Mouse (Mus musculus): ENCODE measurements around the gene Naxd. TPM values are rescaled to one million over a fixed set of nuclear protein-coding genes. Genes with fewer than 3 reads are reported as not detected.
"Not testable (repeated sequence)": the region's sequence is repeated elsewhere in the genome, so short reads cannot be mapped to it uniquely, and the experiment has no call there.

Gene Naxd
- polyA plus RNA-seq, 1 experiment = 81.1 TPM

DNA sequence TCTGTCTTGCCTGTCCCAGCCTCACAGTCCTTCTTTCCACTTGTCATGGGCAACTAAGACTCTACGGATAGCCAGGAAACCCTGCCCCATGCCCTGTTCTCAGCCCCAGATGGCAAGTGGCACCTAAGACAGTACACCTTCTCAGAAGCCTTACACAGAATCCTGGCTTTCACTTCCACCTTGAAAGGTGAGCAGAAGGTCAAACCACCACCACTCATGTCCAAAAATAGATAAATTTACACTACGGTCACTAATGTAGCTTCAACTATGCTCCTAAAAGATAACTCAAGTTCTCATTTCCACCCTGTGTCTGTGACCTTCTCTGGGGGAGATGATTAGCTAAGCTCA, 33.8 kb upstream of the Naxd start:
- H3K36me3 ChIP-seq (ENCODE audit: control insufficient read depth, insufficient read depth, low read length) = no peaks in the 10 kb centered on the region
- H3K4me3 ChIP-seq (ENCODE audit: low read depth, low read length) = no peak overlapping the region
- TF ChIP-seq POLR2A (IDR thresholded peaks at IDR 0.05; ENCODE audit: low read depth, low read length) = no peak
- TF ChIP-seq CTCF (IDR thresholded peaks at IDR 0.05; ENCODE audit: extremely low read depth, insufficient read length, insufficient replicate concordance, low read depth, low read length) = no peak
- WGBS = 72% methylated on average over 2 of the region's 2 CpGs
- peaks cover 35% of the 10 kb centered on the region; the same call in 1 of the 2 replicates for H3K4me1 ChIP-seq (ENCODE audit: control insufficient read depth, insufficient read depth, insufficient read length, low read length)
- H3K27ac ChIP-seq (ENCODE audit: insufficient read depth, low read depth, low read length) = peak overlapping the region; percentile 76
- H3K27me3 ChIP-seq (ENCODE audit: control insufficient read depth, insufficient read depth, low read length) = no peaks in the 10 kb centered on the region

DNA sequence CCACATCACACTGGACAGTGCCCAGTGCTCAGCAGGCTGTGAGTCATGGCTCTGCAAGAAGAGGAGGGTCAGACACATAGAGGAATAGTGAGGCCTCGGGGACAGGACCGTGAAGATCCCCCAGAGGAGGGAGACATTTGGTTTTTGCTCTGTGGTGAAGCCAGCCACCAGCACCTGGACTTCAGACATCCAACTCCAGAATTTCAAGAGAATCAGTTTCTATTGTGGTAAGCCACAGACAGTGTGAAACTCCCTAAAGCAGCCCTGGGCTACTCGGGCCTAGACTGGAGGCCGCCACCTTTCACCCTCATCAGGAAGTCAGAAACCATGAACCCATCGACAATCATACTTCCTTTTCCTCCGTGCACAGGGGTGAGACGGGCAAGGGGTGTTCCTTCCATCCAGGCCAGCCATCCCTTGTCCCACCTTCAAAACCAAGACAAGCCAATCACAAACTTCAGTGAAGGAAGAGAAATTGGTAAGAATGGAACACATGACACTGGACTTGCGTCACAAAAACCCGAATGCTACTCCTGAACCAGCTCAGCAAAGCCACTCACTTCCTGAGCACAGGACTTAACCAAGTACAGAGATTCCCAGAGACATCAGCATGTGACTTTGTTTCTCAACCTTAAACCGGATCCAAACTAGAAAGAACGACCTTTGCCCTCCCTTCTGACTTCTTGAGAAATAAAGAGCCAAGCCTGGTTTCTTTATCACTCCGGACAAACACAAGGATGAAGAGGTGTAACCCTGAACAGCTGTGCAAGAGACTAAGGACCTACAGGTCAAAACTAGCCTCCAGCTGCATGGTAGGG, 33.2 kb upstream of the Naxd start:
- Histone ChIP-seq H3K27ac (ENCODE audit: insufficient read depth, low read depth, low read length) (peak overlapping the region; percentile 76), H3K27me3 (ENCODE audit: control insufficient read depth, insufficient read depth, low read length) (no peaks in the 10 kb centered on the region), H3K4me1 (ENCODE audit: control insufficient read depth, insufficient read depth, insufficient read length, low read length) (peaks cover 29% of the 10 kb centered on the region; the same call in 1 of the 2 replicates), H3K36me3 (ENCODE audit: control insufficient read depth, insufficient read depth, low read length) (no peaks in the 10 kb centered on the region), H3K4me3 (ENCODE audit: low read depth, low read length) (no peak overlapping the region)
- WGBS = 46% methylated on average over 12 of the region's 12 CpGs
- TF ChIP-seq CTCF (IDR thresholded peaks at IDR 0.05; ENCODE audit: extremely low read depth, insufficient read length, insufficient replicate concordance, low read depth, low read length) (no peak), POLR2A (IDR thresholded peaks at IDR 0.05; ENCODE audit: low read depth, low read length) (no peak)

DNA sequence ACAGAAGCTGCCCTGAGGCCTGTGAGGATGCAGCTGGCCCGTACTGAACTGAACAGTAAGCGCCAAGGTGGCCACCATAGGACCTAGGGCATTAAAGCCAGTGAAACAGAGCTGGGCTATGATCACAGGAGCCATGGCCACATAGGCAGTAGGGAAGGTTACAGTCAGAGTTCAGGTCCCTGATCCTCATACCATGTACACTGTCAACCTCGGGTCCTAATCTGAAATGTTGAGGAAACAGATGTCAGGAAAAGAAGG, 32.7 kb upstream of the Naxd start:
- Histone ChIP-seq H3K4me1 (ENCODE audit: control insufficient read depth, insufficient read depth, insufficient read length, low read length) (peaks cover 26% of the 10 kb centered on the region; the same call in 1 of the 2 replicates), H3K27me3 (ENCODE audit: control insufficient read depth, insufficient read depth, low read length) (no peaks in the 10 kb centered on the region), H3K27ac (ENCODE audit: insufficient read depth, low read depth, low read length) (peak overlapping the region; percentile 76), H3K36me3 (ENCODE audit: control insufficient read depth, insufficient read depth, low read length) (no peaks in the 10 kb centered on the region), H3K4me3 (ENCODE audit: low read depth, low read length) (no peak overlapping the region)
- WGBS = 32% methylated on average over 3 of the region's 3 CpGs
- TF ChIP-seq POLR2A (IDR thresholded peaks at IDR 0.05; ENCODE audit: low read depth, low read length) (no peak), CTCF (IDR thresholded peaks at IDR 0.05; ENCODE audit: extremely low read depth, insufficient read length, insufficient replicate concordance, low read depth, low read length) (no peak)

DNA sequence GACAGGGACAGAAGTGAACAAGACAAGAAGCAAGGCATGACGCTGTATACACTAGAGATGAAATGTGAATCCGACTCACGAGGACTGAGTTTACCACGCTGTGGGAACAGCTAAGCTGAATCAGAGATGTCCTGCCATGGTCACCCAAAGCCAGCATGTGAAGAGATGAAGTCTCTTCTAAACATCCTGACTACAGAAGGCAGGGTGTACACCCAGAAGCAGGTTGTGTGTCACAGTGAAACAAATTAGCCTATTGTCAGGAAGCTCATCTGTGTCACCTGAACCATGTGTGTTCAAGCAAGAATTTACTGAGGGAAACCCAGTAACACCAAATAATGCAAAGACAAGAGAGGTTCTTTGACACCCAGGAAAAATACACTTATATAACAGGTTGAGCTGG, 31.7 kb upstream of the Naxd start:
- no peaks in the 10 kb centered on the region for H3K36me3 ChIP-seq (ENCODE audit: control insufficient read depth, insufficient read depth, low read length)
- H3K4me1 ChIP-seq (ENCODE audit: control insufficient read depth, insufficient read depth, insufficient read length, low read length) = peaks cover 26% of the 10 kb centered on the region; the same call in 1 of the 2 replicates
- no peak overlapping the region for H3K4me3 ChIP-seq (ENCODE audit: low read depth, low read length)
- 89% methylated on average over 4 of the region's 4 CpGs for WGBS
- no peak for TF ChIP-seq POLR2A (IDR thresholded peaks at IDR 0.05; ENCODE audit: low read depth, low read length)
- peak overlapping the region; percentile 3; the same call in 1 of the 2 replicates for H3K27ac ChIP-seq (ENCODE audit: insufficient read depth, low read depth, low read length)
- H3K27me3 ChIP-seq (ENCODE audit: control insufficient read depth, insufficient read depth, low read length) = no peaks in the 10 kb centered on the region

DNA sequence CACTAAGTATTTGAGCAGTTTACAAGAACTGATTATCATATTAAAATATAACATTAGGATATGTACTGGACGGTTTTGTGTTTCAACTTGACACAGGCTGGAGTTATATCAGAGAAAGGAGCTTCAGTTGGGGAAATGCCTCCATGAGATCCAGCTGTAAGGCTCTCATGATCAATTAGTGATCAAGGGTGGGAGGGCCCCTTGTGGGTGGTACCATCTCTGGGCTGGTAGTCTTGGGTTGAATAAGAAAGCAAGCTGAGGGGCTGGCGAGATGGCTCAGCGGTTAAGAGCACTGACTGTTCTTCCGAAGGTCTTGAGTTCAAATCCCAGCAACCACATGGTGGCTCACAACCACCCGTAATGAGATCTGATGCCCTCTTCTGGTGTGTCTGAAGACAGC, 30.8 kb upstream of the Naxd start:
- not testable (repeated sequence) for H3K4me3 ChIP-seq (ENCODE audit: low read depth, low read length); H3K27ac ChIP-seq (ENCODE audit: insufficient read depth, low read depth, low read length); H3K27me3 ChIP-seq (ENCODE audit: control insufficient read depth, insufficient read depth, low read length); H3K36me3 ChIP-seq (ENCODE audit: control insufficient read depth, insufficient read depth, low read length)
- peaks cover 33% of the 10 kb centered on the region; the same call in 1 of the 2 replicates for H3K4me1 ChIP-seq (ENCODE audit: control insufficient read depth, insufficient read depth, insufficient read length, low read length)
- WGBS = 94% methylated on average over 5 of the region's 5 CpGs

DNA sequence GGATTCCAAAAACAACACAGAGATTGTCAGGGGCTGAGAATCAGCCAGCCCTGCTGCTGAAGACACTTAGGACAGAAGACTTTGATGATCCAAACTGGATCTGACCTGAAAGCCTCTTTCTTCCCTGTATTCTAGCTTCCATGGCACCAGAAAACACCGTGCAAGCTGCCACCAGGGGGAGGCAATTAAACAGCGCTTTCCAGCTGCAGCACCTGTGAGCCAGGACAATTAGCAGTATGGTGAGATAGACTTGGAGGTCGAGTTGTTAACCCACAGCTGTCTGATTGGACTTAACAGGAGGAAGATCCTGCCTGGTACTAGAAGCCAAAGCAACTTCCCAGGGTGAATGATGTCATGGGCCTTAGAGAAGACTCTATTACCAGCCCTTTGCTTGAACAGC, 28.2 kb upstream of the Naxd start:
- TF ChIP-seq CTCF (IDR thresholded peaks at IDR 0.05; ENCODE audit: extremely low read depth, insufficient read length, insufficient replicate concordance, low read depth, low read length) (peak; percentile 80; the same call in 1 of the 2 replicates), POLR2A (IDR thresholded peaks at IDR 0.05; ENCODE audit: low read depth, low read length) (no peak)

DNA sequence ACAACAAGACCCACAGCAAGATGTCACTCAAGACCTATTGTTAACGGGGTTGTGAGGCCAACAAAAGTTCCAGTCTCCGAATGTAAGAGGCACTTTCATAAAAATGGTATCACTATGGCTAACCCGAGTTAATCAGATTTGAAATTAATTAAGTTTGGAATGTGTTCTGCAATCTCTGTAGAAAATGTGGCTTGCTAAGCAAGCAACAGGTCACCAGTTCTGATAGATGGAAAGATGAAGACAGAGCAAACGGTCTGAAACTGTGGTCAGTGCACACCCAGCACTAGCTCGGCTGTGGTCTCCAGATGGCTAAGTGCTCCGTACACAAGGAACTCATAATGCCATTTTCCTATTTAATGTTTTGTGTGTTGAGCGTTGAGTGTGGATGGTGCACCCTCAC, 26.6 kb upstream of the Naxd start:
- WGBS = 83% methylated on average over 7 of the region's 7 CpGs
- no peak overlapping the region for H3K27ac ChIP-seq (ENCODE audit: insufficient read depth, low read depth, low read length)

More for the DNA sequence above, 28.2 kb upstream of the Naxd start:
- H3K27ac ChIP-seq (ENCODE audit: insufficient read depth, low read depth, low read length) = no peak overlapping the region
- H3K4me3 ChIP-seq (ENCODE audit: low read depth, low read length) = no peak overlapping the region
- no peaks in the 10 kb centered on the region for H3K27me3 ChIP-seq (ENCODE audit: control insufficient read depth, insufficient read depth, low read length)
- WGBS = 6% methylated on average over 3 of the region's 3 CpGs
- H3K4me1 ChIP-seq (ENCODE audit: control insufficient read depth, insufficient read depth, insufficient read length, low read length) = peaks cover 33% of the 10 kb centered on the region
- peaks cover 2% of the 10 kb centered on the region; the same call in 1 of the 2 replicates for H3K36me3 ChIP-seq (ENCODE audit: control insufficient read depth, insufficient read depth, low read length)

More for the DNA sequence above, 26.6 kb upstream of the Naxd start:
- Histone ChIP-seq H3K27me3 (ENCODE audit: control insufficient read depth, insufficient read depth, low read length) (no peaks in the 10 kb centered on the region), H3K4me3 (ENCODE audit: low read depth, low read length) (no peak overlapping the region), H3K36me3 (ENCODE audit: control insufficient read depth, insufficient read depth, low read length) (peaks cover 2% of the 10 kb centered on the region; the same call in 1 of the 2 replicates), H3K4me1 (ENCODE audit: control insufficient read depth, insufficient read depth, insufficient read length, low read length) (peaks cover 24% of the 10 kb centered on the region)
- TF ChIP-seq POLR2A (IDR thresholded peaks at IDR 0.05; ENCODE audit: low read depth, low read length) (no peak), CTCF (IDR thresholded peaks at IDR 0.05; ENCODE audit: extremely low read depth, insufficient read length, insufficient replicate concordance, low read depth, low read length) (no peak)
